Mouse (Mus musculus): Measurements from ENCODE around the gene Itpr3. TPM values are rescaled to one million over a fixed set of nuclear protein-coding genes. Genes with fewer than 3 reads are reported as not detected.

The Itpr3 gene
- total RNA-seq, 1 experiment from 2014 or later = 7.4 TPM

DNA sequence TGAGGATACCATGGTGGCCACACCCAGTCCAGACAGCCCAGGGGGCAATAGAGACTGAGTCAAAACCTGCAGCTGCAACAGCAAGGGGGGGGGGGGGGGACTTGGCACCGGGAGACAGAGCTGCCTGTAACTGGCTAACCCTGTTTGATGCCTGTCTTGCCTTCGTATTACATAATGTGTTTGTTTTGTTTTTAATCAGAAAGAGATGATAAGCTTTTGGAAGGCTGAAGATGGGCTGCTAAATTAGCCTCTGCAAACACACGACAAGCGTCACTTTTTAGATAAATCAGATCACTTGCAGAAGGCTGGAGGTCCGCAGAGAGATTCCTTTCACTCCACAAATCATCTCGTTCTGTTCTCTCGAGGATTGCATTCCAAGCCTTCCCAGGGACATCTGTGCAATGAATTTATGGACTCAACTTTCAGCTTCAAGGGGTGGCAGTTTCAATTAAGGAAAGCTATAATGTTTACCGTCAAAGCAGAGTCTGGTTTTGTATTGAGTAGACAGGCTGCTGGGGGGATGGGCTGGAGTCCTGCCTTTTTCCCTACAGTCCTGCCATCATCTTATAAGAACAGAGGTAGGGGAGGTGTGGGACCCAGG lies 89.3 kb downstream of the Itpr3 start:
- DNase-seq = no peak

GRCm38 (mm10) chr17:27150871-27151270 lies 93.8 kb downstream of the Itpr3 start:
- peak; percentile 50 for DNase-seq

GRCm38 (mm10) chr17:27151411-27151810 lies 94.3 kb downstream of the Itpr3 start:
- DNase-seq = no peak

GRCm38 (mm10) chr17:27152976-27153723 lies 96.0 kb downstream of the Itpr3 start:
- no peak for DNase-seq

DNA sequence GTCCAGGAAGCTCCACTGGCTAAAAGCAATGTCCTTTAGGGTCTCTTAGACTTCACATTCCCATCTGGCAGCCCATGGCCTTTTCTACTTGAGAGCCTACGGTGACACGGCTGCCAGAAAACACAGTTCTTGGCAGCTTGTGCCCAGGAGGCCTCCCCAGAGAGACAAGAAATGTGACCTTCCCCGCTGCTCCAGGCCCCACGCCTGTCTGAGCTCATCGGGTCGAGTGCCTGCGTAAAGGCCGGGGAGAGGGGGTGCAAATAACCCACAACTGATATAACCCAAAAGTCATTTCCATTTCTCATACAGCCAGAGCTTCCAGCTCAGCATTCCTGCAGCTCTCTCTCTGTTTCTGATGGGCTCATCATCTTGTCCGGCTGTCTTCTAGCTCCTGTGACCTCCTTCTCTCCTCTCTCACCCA lies 96.7 kb downstream of the Itpr3 start:
- peak; percentile 70 for DNase-seq

GRCm38 (mm10) chr17:27154256-27154655 lies 97.2 kb downstream of the Itpr3 start:
- DNase-seq = no peak

- no peak for DNase-seq
Measured at GRCm38 (mm10) chr17:27154881-27155280, 97.8 kb downstream of the Itpr3 start.

DNA sequence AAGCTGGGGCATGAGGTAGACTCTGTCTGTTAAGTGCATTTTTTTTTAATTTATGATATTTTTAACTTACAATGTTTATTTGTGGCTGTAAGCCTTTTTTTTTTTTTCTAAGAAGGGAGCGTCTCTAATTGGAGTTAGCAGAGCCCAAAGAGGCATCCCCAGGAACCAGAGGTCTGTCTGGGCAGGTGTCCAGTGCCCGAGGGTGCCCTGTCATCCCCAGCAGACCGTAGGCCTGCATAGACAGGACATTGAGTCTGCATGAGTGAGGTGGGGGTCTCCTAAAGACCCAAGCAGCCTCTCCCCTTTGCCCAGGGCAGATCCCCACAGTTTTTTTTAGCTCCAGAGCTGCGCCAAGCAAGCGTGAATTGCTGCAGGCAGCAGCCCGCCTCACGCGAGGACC lies 98.6 kb downstream of the Itpr3 start:
- DNase-seq = no peak

DNA sequence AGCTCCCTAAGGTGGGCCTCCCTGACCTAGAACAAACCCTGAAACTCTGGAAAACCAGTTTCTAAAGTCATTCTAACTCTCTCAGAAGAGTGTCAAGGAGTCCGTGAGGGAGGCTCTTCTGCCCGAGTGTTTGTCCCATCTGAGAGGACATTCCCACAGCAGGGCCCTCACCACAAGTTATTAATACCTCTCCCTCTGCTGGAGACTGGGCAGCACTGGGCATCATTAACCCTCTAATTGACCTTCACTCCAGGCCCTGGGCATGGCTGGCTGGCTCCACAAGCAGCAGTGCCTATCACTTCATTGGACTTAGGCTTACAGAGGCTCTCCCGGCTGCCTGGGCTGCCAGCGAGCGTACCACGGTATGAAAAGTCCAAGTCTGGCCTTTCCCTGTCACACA lies 101.3 kb downstream of the Itpr3 start:
- DNase-seq = no peak

DNA sequence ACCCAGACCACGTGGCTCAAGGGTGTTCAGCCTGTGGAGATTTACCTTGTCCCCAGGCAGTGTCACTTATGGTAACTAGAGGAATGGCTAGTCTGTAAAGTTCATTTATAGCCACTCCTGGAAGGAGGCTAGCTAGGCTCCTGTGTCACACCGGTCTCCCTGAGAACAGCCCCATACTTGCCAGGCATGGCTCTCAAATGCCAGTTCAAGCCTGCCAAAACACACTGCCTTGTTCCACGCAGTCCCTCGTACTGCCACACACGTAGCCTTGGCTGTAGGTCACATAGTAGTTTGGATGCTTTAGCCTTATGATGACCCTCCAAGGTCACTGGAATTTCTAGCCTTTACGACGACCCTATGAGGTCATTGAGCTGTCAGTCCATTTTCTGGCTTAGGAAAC lies 102.1 kb downstream of the Itpr3 start:
- DNase-seq = no peak

DNA sequence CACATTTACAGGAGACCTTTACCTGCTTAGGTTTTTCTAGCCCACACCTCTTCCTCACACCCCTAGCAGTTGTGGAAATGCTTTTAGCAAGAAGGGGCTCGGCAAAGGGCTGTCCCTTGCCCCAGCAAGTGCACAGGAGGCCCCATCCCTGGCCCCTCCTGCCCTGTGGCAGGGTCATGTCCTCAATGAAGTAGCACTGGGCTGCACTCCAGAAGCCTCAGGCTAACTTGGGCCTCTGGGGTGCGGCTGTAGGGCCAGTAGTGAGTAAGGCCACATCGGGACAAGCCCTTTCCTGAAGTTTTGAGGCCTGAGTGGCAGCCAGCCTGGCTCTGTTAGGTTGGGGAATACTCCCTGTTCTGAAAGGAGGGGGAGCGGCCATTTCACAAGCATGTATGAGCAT lies 103.8 kb downstream of the Itpr3 start:
- peak; percentile 35 for DNase-seq

- DNase-seq = peak; percentile 60
Measured at GRCm38 (mm10) chr17:27165054-27165773, 108.1 kb downstream of the Itpr3 start.

DNA sequence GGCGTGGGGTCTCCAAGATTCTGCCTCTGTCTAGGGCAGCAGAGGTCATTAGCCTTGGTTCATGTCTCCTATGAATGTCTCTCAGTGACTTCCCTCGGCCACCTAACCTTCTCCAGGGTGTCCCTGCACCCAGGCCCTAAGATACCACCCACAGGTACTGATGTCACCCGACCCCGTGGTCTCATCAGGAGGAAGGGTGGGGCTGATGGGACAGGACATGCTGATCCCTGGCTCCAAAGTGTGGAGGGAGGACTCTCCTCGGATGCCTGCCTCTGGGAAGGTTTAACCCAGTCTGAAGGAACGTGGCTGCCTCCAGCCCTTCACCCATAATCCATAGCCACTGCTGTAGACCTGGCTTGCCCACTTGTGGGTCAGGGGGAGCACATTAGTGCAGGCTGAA lies 109.8 kb downstream of the Itpr3 start:
- no peak for DNase-seq

GRCm38 (mm10) chr17:27167545-27167944 lies 110.4 kb downstream of the Itpr3 start, which contains the start of gene Ip6k3:
Gene Ip6k3, minus strand, starts transcription at chr17:27167795.
- no peak for DNase-seq

GRCm38 (mm10) chr17:27168569-27168968 lies 111.5 kb downstream of the Itpr3 start:
- no peak for DNase-seq

GRCm38 (mm10) chr17:27169952-27170695 lies 113.0 kb downstream of the Itpr3 start:
- no peak for DNase-seq

DNA sequence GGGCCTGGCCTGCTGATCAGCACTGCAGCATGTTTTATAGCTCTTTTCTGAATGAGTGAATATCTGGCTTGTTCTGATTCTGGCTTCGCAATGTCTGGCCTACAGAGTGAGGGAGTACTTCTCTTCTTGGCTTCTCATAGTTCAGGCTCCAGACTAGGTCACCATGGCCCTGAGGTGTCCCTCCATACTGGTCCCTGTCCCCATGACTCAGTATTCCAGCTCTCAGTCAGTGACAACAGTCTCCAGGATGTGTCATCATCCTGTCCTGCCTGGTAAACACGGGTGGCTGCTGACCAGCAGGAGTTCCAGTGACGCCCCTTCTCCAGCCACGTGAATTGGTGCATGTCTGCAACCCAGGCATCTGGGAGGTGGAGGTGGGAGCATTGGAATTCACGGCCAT lies 114.0 kb downstream of the Itpr3 start:
- DNase-seq = peak; percentile 38

Small RNA genes within 50 kb of the gene (microRNA-seq; reads per million reads assigned to microRNA genes)
- gene Mir7677 = 0 to 0.36 reads per million in 2 experiments

Other genes starting within 250 kb of the Itpr3 start
- gene Nkx2-5, start 212.3 kb upstream of the Itpr3 start, total RNA-seq (2021) = not detected in 2 replicates
- gene Kifc5b, start 140.2 kb upstream of the Itpr3 start, total RNA-seq (2021) = 3.5 and 4.0 TPM in 2 replicates
- gene Phf1, start 124.3 kb upstream of the Itpr3 start, total RNA-seq (2021) = 29.8 and 44.1 TPM in 2 replicates
- gene Cuta, start 117.7 kb upstream of the Itpr3 start, total RNA-seq (2021) = 150 and 153 TPM in 2 replicates
- 25.9 and 26.7 TPM in 2 replicates for gene Syngap1, start 116.1 kb upstream of the Itpr3 start, total RNA-seq (2021)
- 5.1 and 8.0 TPM in 2 replicates for gene Zbtb9, start 84.1 kb upstream of the Itpr3 start, total RNA-seq (2021)
- 35.7 and 43.8 TPM in 2 replicates for gene Bak1, start 28.3 kb upstream of the Itpr3 start, total RNA-seq (2021)
- 212 and 245 TPM in 2 replicates for gene Uqcc2, start 76.6 kb downstream of the Itpr3 start, total RNA-seq (2021)
- 0.52 and 1.6 TPM in 2 replicates for gene Ip6k3, start 110.5 kb downstream of the Itpr3 start, total RNA-seq (2021)
- 80.7 and 81.1 TPM in 2 replicates for gene Lemd2, start 147.2 kb downstream of the Itpr3 start, total RNA-seq (2021)

Data from adrenal gland, postnatal 25 days (tissue).